In genomic region chr13:47336865-47337441, GRCm38 (mm10) we compare ENCODE assay signal across 9 mouse cellular contexts.
DNase-seq lines count a peak whose midpoint lies in the region; ATAC-seq and TF ChIP-seq lines count a peak whose summit lies in the region.
"Had no signal": no experiment of that assay in that cellular context is flagged by ENCODE, and none has a peak within 500 bp of the region (broad histone marks: within the 10 kb centered on the region; RNA-seq: fewer than 3 reads in every experiment).

No protein-coding gene starts in this region.

- peak; percentile 15 for DNase-seq in layer of hippocampus, adult 11-12 months (ENCODE audit: low spot score)
- no peak for DNase-seq in layer of hippocampus, adult 2 months (ENCODE audit: low spot score in 2 of 2)
- DNase-seq in frontal cortex, postnatal 36 days (ENCODE audit: low spot score in 2 of 2), result peak; percentile 21 to 47
- DNase-seq in right cerebral cortex, adult 2 months (ENCODE audit: low spot score in 2 of 2), result peak; percentile 23 to 36
- no peak for DNase-seq in adipocyte (ENCODE audit: low spot score)
- DNase-seq: kidney, adult 9 months had no signal

- H3K27ac ChIP-seq in layer of hippocampus, adult 2 months, result no peak overlapping the region
- H3K27ac ChIP-seq in embryonic facial prominence, embryonic 15.5 days (replicated peaks), result peak overlapping the region; percentile 55; the same call in 1 of the 2 replicates
- H3K27ac ChIP-seq in kidney, embryonic 16.5 days (ENCODE audit: low read length), result no peak overlapping the region
- H3K27ac ChIP-seq: macrophage had no signal

- WGBS in embryonic facial prominence, embryonic 15.5 days, result 80% methylated on average over 15 of the region's 15 CpGs
- 89% methylated on average over 15 of the region's 15 CpGs for WGBS in kidney, embryonic 16.5 days

- H3K9ac ChIP-seq in embryonic facial prominence, embryonic 15.5 days, result no peak overlapping the region
- H3K9ac ChIP-seq in kidney, embryonic 16.5 days (replicated peaks; ENCODE audit: low read length), result no peak overlapping the region

- TF ChIP-seq CTCF in layer of hippocampus, adult 2 months (conservative IDR thresholded peaks at IDR 0.05), result no peak

- H3K4me2 ChIP-seq in embryonic facial prominence, embryonic 15.5 days (replicated peaks), result no peak overlapping the region
- H3K4me2 ChIP-seq in kidney, embryonic 16.5 days (replicated peaks; ENCODE audit: low read depth, low read length), result no peak overlapping the region

- no peaks in the 10 kb centered on the region for H3K36me3 ChIP-seq in embryonic facial prominence, embryonic 15.5 days
- no peaks in the 10 kb centered on the region for H3K36me3 ChIP-seq in kidney, embryonic 16.5 days (ENCODE audit: insufficient read depth, low read length)

- no peaks in the 10 kb centered on the region for H3K27me3 ChIP-seq in embryonic facial prominence, embryonic 15.5 days
- no peaks in the 10 kb centered on the region for H3K27me3 ChIP-seq in kidney, embryonic 16.5 days (ENCODE audit: insufficient read depth, low read length)

- H3K4me3 ChIP-seq in layer of hippocampus, adult 2 months, result no peak overlapping the region
- H3K4me3 ChIP-seq in embryonic facial prominence, embryonic 15.5 days (replicated peaks), result no peak overlapping the region
- H3K4me3 ChIP-seq in kidney, embryonic 16.5 days (ENCODE audit: low read length), result no peak overlapping the region

- H3K9me3 ChIP-seq in embryonic facial prominence, embryonic 15.5 days (replicated peaks), result no peaks in the 10 kb centered on the region
- H3K9me3 ChIP-seq in kidney, embryonic 16.5 days (ENCODE audit: low read length), result no peaks in the 10 kb centered on the region

- ATAC-seq in embryonic facial prominence, embryonic 15.5 days (ENCODE audit: insufficient number of reproducible peaks, low FRiP score, low TSS enrichment, low read depth), result no peak
- no peak for ATAC-seq in kidney, embryonic 16.5 days (ENCODE audit: low FRiP score, low TSS enrichment)

- H3K4me1 ChIP-seq in embryonic facial prominence, embryonic 15.5 days, result 0 out of 2 replicates have a peak, but pooled peaks cover 4% of the 10 kb centered on the region
- H3K4me1 ChIP-seq in kidney, embryonic 16.5 days (ENCODE audit: insufficient read depth, low read length), result no peaks in the 10 kb centered on the region

Comparison
In these comparisons a context has a peak if more than half of its experiments do, and no peak if none do; other contexts are left out.
1. DNase-seq: peak in layer of hippocampus, adult 11-12 months (single experiment), frontal cortex, postnatal 36 days (2 of 2) and right cerebral cortex, adult 2 months (2 of 2); none in layer of hippocampus, adult 2 months (0 of 2) and adipocyte (single experiment).